25 mouse cellular contexts compared by ENCODE assay signal in genomic region chr12:100740313-100740712, GRCm38 (mm10).
"Had no signal": no experiment of that assay in that cellular context is flagged by ENCODE, and none has a peak within 500 bp of the region (broad histone marks: within the 10 kb centered on the region; RNA-seq: fewer than 3 reads in every experiment).

No protein-coding gene starts in this region.

- ATAC-seq: intestine, postnatal 0 days; liver, embryonic 12.5 days had no signal

- H3K4me3 ChIP-seq: layer of hippocampus, adult 2 months; left cerebral cortex, adult 2 months; limb, embryonic 10.5 days; limb, embryonic 13.5 days; liver, embryonic 12.5 days; liver, embryonic 15.5 days; midbrain, embryonic 12.5 days; neural tube, embryonic 12.5 days; neural tube, embryonic 15.5 days; stomach, embryonic 15.5 days had no signal

- H3K27me3 ChIP-seq: limb, embryonic 13.5 days; liver, embryonic 12.5 days; liver, embryonic 15.5 days; midbrain, embryonic 12.5 days; neural tube, embryonic 12.5 days; neural tube, embryonic 15.5 days; stomach, embryonic 15.5 days had no signal

- H3K9me3 ChIP-seq: limb, embryonic 10.5 days; limb, embryonic 13.5 days; liver, embryonic 12.5 days; liver, embryonic 15.5 days; midbrain, embryonic 12.5 days; neural tube, embryonic 12.5 days; neural tube, embryonic 15.5 days; stomach, embryonic 15.5 days had no signal

- H3K4me2 ChIP-seq: limb, embryonic 13.5 days; liver, embryonic 12.5 days; liver, embryonic 15.5 days; midbrain, embryonic 12.5 days; neural tube, embryonic 12.5 days; neural tube, embryonic 15.5 days; stomach, embryonic 15.5 days had no signal

- DNase-seq: kidney, adult 2 months; kidney, postnatal 25 days; layer of hippocampus, adult 9-11 months; layer of hippocampus, postnatal 36 days; liver; lung, adult 2 months; lung, postnatal 14 days; lung, postnatal 4 days; right cerebral cortex, adult 18-20 months; right cerebral cortex, postnatal 14 days; right cerebral cortex, postnatal 4 days; spleen, adult 18-20 months; thymus, postnatal 36 days had no signal

- H3K27ac ChIP-seq: kidney, postnatal 0 days; layer of hippocampus, adult 2 months; left cerebral cortex, adult 2 months; limb, embryonic 10.5 days; limb, embryonic 13.5 days; liver, embryonic 12.5 days; liver, embryonic 15.5 days; midbrain, embryonic 12.5 days; neural tube, embryonic 12.5 days; neural tube, embryonic 15.5 days; stomach, embryonic 15.5 days had no signal

- H3K4me1 ChIP-seq: limb, embryonic 13.5 days; liver, embryonic 12.5 days; liver, embryonic 15.5 days; midbrain, embryonic 12.5 days; neural tube, embryonic 12.5 days; neural tube, embryonic 15.5 days; stomach, embryonic 15.5 days had no signal

- H3K9ac ChIP-seq: limb, embryonic 13.5 days; liver, embryonic 12.5 days; liver, embryonic 15.5 days; midbrain, embryonic 12.5 days; neural tube, embryonic 12.5 days; neural tube, embryonic 15.5 days; stomach, embryonic 15.5 days had no signal

- H3K36me3 ChIP-seq: limb, embryonic 10.5 days; limb, embryonic 13.5 days; liver, embryonic 12.5 days; liver, embryonic 15.5 days; midbrain, embryonic 12.5 days; neural tube, embryonic 12.5 days; neural tube, embryonic 15.5 days; stomach, embryonic 15.5 days had no signal
